Mouse (Mus musculus) heart, adult 2 months (tissue): ENCODE measurements around the gene Smarcd2.

ENCODE experiments used
- CTCF ChIP-seq: fragments of 200-600 bp; IDR thresholded peaks from 2 replicates; pipeline ENCODE4 v1.8.1; 2022; ENCODE audit warnings: antibody characterized with exemption, mild to moderate bottlenecking, moderate library complexity
- EP300 ChIP-seq: fragments of 200-500 bp; IDR thresholded peaks from 2 replicates; pipeline ENCODE4 v1.6.1; 2011; ENCODE audit warnings: low read depth, low read length, control low read depth; ENCODE audit not compliant: insufficient read depth
- POLR2A ChIP-seq: fragments of 200-500 bp; IDR thresholded peaks from 2 replicates; pipeline ENCODE4 v1.6.1; 2011; ENCODE audit warnings: mild to moderate bottlenecking, low read depth, low read length, control low read depth; ENCODE audit not compliant: insufficient read depth

DNA sequence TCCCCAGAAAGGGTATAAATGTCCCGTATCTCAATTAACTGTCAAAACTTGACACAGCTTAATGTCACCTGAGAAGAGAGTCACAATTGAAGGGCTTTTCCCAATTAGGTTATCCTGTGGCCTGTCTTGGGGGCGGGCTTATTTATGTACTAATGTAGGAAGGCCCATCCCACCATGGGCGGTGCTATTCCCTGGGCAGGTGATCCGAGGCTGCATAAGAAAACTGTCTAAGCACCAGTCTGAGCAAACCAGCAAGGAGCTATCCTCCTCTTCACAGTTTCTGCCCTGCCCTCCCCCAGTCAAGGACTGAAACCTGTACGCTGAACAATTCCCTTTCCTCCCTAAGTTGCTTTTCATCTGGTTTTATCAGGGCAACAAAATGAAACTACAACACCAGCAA, 17.6 kb upstream of the Smarcd2 start:
- TF ChIP-seq POLR2A (no peak), CTCF (no peak), EP300 (no peak)
